Mouse (Mus musculus): ENCODE data around the gene Lck.

DNA sequence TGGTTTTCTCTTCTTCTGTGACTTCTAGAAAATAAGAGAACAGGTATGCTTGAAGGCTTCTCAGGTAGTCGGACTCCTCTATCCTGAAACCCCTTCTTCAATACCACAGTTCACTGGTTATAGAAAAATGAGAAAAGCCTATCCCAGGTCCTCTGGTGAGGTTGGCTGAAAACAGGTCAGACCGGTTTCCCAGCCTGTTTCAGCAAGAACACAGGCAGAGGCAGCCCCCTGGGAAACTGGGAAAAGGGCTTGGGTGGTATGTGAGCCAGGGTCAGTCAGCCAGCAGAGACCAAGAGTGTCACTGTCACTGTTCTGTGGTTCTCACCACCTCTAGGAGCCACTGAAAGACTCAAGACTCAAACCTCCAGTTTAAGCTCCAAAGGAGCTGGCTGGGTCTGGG is 56.5 kb downstream of the Lck start:
- no peak for TF ChIP-seq CTCF (IDR thresholded peaks at IDR 0.05; ENCODE audit: control insufficient read depth, insufficient read depth, insufficient read length)
- TF ChIP-seq MYOD1 (IDR thresholded peaks at IDR 0.05; ENCODE audit: control insufficient read depth, insufficient read length, low read depth), result no peak
- no peak for TF ChIP-seq CEBPB (IDR thresholded peaks at IDR 0.05; ENCODE audit: low read depth)
- no peak for TF ChIP-seq MYOG (IDR thresholded peaks at IDR 0.05; ENCODE audit: control insufficient read depth, extremely low read depth, insufficient read length)
- TF ChIP-seq MAX (IDR thresholded peaks at IDR 0.05), result no peak
- TF ChIP-seq USF1 (IDR thresholded peaks at IDR 0.05; ENCODE audit: low read depth), result no peak
